Mouse (Mus musculus) liver, adult 2 months (tissue): ENCODE data around the gene Cmklr1.

Experiments
- CTCF ChIP-seq: fragments of 200-500 bp; IDR thresholded peaks from 2 replicates; pipeline ENCODE4 v1.5.1; 2011; ENCODE audit warnings: low read depth, low read length, control low read depth
- POLR2A ChIP-seq: fragments of 200-500 bp; IDR thresholded peaks from 2 replicates; pipeline ENCODE4 v1.6.1; 2011; ENCODE audit warnings: low read length, control low read depth; ENCODE audit not compliant: insufficient read depth; ENCODE audit errors: extremely low read depth

DNA sequence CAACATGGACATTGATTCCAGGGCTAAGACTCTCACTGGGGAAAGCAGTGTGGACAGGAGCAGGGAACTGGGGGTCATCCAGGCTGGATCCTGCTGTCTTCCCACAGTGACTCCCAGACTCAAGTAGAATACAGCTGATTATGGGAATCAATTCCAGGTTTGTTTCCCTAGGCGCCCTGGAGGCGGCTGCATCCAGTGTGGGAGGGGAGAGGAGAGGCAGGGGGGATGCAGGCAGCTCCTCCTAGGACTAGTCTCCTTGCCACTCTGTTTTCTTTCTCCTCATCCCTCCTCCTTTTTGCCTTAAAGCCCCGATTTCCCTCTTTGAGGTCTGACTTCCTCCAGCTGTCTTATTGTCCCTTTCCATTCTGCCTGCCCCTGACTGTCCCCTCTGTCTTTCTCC lies 59.1 kb downstream of the Cmklr1 start:
- no peak for TF ChIP-seq POLR2A
- TF ChIP-seq CTCF, result no peak
